Mouse (Mus musculus): ENCODE measurements around the gene Crip1.

The Crip1 gene

DNA sequence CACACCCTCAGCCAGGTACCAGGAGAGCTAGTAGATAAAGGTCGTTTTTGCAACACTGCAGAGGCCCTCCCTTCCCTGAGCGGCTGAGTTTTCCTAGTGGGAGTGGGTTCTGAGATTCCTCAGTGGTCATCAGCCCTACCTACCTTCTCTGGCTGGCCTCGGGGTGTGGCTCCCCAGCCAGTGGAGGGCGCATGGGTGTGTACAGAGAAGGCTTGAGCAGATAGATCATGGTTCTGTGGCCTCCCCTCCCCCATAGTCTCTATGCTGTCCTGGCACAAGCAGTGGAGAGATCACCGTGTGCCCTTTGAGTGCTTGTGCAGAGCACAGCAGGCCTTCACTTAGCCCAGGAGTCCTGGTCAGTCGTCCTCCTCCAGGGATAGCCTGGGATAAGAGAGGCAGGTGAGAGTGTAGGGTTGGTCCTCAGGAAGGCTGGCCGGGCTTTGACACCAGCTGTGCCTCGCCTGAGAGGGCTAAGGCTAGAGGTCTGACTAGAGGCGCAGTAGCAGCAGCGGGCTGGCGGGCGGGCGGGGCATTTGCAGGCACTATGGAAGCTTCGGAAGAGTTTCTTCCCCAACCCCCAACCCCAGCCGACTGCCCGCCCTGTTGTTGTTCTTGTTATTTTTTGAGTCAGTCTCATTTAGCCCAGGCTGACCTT lies 2.4 kb downstream of the Crip1 start:
- no peak for DNase-seq

DNA sequence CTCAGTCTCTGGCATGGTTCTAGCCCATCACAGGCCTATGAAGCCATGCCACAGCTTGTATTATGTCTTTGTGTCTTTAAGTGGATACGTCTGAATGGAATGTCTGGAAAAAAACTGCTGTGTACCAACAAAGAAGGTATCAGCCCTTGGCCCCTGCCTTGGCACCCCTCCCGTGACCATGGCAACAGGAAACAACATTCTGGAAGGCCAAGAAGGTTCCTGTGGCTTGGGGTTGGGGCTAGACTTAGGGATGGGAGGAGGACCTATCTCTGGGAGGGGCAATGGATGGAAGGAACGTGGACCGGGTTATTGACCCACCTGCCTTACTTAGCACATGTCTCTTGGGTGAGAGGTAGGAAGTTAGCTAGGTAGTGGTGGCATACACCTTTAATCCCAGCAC lies 3.2 kb downstream of the Crip1 start:
- DNase-seq: no peak

DNA sequence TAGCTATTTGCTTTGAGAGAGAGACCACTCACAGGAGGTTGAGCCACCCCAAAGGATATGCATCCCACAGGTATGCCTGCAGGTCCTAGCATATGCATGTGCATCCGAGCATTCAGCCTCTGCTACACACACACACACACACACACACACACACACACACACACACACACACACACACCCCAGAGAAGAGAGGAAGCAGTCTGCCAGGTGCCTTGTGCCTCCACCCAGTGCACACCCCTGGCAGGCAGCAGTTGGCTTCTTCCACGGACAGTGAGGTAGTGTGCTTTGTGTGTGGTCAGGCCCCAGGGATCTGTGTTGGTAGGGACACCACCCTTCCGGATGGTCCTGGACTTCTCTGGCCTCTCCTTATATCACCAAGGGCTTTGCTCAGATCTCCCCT lies 3.8 kb downstream of the Crip1 start:
- no peak for DNase-seq

DNA sequence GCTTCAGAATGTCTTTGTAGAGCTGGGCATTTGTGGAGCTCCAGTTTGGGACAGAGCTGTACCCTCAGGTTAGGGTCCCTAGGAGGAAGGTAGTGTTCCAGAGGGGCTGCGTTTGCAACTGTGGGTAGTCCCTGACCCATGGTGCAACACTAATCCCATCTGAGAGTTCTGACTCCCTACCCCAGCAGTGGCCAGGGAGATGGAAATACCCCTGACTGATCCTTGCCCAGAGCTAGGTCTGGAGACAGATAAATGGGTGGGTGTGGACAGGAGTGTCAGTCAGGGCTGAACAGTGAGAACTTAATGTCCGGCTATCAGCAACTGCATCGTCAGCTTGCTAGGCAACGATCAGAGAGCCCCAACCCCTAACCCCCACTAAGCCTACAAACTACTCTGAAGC lies 4.5 kb downstream of the Crip1 start:
- DNase-seq: no peak

DNA sequence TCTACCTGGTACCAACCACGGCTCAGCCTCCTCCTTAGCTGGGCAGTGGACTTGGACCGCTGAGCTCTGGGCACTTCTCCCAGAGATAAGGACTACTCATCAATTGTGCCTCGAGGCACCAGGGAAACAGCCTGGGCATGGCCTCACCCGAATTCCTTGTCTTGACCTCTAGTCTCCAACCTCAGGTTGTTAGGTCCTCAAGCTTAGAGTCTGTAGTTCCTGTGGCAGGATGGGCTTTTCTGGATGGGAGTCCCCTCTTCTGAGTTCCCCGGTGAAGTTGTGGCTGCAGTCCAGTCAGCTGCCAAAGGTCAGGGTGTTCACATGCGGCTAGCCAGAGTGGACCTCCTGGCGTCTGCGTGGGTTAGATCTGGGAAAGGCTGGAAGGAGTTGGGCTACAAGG lies 4.9 kb downstream of the Crip1 start:
- no peak for DNase-seq

DNA sequence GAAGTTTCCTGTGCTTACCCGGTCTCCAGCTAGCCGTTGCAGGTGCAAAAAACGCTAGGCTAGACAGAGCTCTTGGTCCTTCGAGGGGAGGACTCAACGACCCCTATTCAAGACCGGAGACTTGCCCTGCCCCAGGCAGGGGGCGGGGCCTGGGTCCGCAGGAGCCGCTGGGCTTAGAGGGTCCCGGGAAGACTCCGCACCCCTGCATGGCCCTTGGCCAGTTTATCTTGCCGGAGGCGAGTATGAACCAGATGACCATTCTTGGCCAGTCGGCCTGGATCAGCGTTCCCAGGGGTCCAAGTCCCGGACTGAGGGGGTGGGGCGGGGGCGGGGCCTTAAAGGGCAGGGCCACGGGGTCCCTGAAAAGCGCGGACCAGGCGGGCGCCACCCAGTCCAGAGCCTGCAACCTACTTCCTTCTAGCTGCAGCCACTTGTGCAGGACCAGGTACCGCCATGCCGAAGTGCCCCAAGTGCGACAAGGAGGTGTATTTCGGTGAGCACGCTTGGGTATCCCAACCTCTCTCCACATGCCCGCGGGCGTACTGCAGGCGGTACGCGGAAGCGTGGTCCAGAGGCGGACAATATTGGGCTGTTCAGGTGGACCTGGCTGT lies 5.7 kb downstream of the Crip1 start:
- DNase-seq: no peak

DNA sequence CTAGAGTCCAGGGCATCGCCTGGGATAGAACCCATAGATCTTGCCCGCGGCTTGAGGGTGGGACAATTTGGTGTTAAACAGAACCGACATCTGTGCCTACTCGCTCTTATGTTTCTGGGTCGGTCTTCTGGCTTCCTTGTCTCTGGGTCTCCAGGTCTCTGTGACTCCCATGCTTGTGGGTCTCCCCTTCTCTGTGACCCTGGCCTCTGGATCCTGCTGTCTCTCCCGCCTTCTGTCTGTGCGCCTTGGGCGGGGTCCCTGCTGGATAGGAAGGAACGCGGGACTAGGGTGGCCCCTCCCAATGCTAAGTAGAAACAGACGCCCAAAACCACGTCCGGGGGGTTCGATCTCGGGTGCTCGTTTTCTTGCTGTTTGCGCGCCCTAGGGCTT lies 6.2 kb downstream of the Crip1 start:
- DNase-seq: no peak

DNA sequence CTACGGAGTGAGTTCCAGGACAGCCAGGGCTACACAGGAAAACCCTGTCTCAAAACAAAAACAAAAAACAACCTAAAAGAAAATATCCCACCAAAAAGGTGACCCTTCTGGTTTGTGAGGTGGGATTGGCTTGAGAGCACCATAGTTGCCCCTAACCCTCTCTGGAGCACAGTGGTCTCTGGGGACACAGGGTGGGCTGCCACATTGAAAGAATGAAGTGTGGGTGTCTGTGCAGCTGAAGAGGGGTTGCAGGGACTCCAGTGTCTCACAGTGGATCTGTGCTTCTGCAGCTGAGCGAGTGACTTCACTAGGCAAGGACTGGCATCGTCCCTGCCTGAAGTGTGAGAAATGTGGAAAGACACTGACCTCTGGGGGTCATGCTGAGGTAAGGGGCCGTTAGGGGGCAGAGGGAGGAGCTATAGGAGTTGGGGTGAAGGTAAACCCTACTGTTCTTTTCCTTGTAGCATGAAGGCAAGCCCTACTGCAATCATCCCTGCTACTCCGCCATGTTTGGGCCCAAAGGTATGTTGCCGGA lies 6.9 kb downstream of the Crip1 start:
- DNase-seq: no peak

DNA sequence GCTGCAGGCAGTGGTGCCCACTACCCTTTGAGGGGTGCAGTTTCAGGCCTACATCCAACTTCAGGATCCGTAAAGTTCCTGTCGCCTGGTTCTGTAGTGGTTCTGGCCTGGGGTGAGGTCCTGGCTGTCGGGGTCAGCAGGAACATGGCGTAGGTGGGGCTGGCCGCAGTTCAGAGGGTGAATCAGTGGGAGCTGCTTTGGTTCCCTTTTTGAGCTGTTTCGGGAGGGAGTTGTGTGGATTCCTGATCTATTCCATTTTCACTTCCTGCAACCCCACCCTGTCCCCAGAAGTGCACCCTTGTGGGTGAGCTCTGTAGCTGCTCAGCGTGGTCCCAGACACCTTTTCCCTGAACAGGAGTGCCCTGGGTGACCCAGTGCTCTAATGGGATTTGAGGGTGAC lies 7.9 kb downstream of the Crip1 start:
- no peak for DNase-seq

DNA sequence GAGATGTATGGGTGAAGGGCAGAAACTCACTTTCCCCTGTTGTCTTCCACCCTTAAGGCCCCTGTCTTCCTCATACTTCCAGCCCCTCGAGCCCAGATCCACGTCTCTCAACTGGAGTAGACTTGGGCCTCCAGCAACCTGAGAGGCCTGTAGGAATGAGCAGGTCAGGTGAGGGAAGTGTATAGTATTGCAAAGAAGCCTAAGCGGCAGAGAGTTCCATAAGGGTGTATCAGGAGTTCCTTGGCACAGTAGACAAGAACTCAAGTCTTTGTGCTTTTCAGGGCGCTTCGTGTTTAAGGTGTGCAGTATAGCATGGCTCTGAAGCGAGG lies 8.6 kb downstream of the Crip1 start:
- DNase-seq: no peak

DNA sequence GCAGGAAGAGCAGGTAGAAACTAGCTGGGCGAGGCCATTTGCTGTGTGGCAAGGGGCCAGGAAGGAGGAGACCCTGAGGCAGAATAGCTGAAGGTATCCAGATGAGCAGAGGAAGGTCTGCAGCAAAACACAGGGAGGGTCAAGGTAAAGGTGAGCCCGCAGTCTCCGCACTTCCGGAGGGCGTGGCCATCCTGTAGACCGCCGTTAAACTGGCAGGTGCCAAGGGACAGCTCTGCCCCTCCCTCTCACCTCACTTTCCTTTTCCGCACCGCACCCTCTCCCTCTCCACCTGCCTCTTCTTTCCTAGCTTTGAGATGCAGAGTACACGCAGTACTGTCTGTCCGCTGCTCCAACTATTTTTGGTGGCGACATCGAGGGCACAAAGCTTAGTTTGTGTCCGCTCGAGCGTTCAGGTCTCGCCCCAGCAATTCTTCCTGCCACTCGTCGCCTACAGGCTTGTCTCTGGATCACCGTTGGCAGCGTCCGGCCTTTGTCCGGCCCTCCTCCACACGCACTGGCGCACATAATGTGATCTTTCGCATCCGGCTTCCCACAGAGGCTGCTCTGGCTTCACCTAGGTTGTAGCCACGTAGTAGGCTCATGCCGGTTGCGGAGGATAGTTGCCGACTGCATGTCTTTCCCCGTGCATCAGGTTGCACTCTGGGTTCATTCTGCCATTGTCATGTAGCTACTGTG lies 9.1 kb downstream of the Crip1 start:
- peak; percentile 21 for DNase-seq

DNA sequence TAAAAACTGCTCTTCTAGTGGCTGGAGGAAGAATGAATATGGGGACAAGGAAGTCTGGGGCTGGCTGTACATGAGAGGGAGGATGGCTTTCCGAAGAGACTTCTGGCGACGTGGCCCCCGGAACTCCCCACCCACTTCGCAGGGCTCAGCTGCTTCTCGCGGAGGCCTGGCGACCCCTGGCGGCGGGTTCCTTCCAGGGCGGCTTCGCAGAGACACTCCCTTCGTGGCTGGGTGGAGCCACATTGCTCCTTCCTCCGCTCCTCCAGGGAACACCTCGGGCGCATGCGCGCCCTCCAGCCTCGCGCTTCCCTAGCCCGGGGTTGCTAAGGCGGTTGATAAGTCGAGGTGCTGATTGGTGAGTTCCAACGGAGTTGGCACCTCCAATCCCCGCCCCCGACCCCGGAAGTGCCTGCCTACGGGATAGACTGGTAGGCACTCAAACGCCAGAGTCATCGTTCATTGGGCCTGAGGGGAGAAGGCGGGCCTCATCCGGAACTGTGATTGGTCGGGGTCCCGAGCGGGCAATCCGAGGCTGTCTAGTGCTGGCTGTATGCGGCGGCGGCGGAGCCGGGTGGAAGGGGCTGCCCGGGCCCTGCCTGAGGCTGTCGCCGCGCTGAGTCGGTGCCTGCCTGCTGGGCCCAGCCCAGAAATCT lies 9.9 kb downstream of the Crip1 start, which contains the start of gene Tedc1:
Gene Tedc1 (plus strand): TSS at position 535 of the 653 bp plus-strand sequence.
- DNase-seq: peak; percentile 99

DNA sequence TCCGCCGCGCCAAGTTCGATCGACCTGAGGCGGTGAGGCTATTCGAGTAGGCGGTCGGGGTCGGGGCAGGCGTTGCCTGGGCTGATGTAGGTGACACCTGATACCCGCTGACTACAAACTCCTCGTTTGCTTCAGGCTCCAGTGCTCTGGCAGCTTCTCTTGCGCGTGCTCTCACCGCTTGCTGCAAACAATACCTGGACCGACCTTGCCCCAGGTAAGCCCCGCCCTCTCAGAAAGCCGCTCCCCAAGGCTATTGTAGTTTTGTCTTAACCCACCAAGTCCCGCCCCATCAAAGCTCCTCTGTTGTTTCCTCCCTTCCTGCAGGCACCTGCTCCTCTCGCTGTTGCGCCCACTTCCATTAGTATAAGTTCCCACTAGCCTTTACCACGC lies 10.4 kb downstream of the Crip1 start:
- DNase-seq: no peak

DNA sequence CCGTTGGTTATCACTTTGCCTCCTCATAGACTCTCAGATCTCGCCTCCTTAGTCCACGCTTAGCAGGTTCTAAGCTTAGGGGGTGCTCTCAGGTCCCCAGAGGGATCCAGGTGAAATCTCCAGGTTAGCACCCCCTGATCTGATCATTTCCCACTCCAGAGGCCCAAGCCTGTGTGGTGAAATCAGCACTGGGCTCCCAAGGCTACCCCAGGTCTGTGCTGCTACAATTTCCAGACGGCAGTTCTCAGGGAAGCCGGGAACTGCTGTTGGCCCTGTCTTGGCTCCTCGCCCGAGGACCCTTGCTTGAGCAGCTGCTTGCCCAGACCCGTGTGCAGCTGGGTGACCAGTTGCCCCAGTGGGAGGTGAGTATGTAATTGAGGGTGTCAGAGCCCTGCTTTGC lies 10.9 kb downstream of the Crip1 start:
- no peak for DNase-seq

DNA sequence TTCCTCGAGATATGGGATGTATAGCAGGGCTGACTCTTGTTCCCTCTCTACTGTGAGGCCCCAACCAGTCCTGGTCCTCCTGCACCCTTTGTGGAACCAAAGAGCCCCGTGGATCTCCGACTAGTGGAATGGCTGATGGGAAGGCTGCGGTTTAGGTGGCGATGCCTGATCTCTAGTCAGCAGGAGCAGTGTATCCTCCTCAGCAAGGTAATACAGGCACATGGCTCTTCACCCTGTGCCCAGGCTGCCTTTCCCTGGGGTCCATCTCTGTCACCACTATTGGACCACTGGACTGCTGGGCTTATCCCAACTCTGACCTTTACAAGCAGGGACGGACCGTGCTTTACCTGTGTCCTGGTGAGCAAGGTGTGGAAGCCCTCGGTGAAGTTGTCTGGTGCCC lies 11.4 kb downstream of the Crip1 start:
- no peak for DNase-seq

DNA sequence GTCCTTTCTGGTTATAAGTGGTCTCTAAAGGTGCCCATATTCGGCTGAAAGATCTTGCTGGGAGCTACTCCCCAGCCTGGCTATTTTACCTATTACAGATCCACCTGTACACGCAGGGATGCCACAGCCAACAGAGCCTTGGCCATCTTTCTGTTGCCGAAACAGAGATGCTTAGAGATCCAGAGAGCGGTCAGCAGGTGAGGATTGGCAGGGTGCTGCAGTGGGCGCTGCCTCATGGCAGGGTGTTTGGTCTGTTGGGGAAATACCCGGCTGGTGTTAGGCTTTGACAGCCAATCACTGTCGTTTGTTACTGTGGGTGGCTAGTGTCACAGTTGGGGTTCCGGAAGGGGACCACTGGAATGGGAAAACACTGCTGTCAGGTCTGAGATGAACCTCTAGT lies 11.9 kb downstream of the Crip1 start:
- no peak for DNase-seq

DNA sequence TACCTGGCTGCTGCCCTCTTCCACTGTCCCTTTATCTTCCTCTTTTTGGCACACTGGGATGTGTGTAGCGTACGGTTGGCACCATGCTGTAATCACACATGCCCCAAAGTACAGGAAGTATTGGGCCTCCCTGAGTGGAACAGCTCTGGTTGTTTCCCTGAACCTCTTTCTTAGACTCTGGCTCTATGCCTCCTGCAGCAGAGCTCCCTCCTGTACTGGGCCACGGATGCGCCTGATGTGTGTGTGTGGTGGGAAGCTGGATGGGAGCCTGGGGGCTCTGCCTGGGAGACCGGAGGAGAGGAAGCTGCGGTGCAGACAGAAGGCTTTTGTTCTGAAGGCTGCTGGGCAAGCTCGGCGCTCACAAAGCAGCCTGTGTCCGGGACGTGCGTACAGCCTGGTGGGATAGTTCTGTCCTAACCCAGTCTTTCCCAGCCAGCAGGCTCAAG lies 17.5 kb downstream of the Crip1 start:
- DNase-seq: peak; percentile 79

DNA sequence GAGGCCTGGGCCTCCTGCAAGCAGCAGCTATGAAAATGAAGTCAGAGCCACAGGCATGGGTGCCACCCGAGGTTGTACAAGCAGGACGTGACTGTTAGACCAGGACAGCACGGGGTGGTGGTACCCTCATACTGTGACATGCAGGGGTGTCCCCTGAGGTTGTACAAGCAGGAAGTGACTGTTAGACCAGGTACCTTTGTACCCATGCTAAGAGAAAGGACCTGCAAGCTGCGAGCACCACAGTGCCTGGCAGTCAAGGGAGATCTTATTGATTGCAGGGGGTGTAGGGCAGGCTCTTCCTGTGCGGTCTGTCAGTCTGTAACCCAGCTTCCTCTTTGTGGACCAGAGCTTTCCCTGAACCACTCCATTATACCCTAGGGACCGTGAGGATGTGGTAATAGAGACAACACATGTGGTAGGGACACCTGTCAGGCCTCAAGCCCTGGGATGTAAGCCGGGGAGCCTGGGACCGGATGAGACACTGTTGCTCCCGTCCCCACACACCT lies 22.0 kb downstream of the Crip1 start:
- DNase-seq: no peak

DNA sequence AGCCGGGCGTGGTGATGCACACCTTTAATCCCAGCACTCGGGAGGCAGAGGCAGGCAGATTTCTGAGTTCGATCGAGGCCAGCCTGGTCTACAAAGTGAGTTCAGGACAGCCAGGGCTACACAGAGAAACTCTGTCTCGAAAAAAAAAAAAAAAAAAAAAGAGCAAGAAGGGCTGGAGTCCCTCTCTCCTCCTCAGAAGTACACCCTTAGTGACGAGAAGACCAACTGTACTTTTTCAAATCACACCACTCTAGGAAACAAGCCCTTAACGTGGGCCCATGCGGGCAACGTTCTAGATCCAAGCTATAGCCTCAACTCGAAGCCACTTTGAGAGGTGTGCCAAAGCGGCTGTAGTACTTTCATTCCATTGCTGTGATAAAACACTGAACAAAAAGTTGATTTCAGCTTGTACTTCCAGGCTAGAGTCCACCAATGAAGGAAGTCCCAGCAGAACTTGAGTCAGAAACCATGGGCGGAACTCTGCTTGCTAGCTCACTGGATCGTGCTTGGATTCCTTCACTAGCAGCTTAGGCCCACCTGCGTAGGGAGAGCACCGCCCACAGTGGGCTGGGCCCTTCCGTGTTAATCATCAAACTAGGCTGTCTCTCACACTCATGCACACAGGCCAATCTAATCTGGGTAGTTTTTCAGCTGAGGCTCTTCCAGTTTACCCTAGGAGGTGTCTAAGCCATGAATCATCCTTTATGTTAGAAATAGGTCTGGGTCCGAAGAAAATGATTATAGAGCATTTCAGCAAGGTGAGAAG lies 31.0 kb downstream of the Crip1 start:
- DNase-seq: no peak

DNA sequence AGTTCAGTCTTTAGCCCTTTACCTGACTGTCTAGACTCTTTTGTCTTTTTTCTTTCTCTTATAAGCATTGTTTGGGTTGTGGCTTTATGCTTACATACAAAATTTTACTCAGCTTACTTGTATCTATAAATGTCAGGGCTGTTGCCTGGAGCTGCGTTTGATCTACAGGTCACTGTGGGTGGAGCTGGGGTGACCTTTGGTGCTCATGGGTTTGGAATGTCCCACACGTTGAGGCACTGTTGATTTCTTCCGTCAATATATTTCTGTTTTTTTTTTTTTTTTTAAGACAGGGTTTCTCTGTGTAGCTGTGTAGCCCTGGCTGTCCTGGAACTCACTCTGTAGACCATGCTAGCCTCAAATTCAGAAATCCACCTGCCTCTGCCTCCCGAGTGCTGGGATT lies 34.9 kb downstream of the Crip1 start:
- DNase-seq: no peak

DNA sequence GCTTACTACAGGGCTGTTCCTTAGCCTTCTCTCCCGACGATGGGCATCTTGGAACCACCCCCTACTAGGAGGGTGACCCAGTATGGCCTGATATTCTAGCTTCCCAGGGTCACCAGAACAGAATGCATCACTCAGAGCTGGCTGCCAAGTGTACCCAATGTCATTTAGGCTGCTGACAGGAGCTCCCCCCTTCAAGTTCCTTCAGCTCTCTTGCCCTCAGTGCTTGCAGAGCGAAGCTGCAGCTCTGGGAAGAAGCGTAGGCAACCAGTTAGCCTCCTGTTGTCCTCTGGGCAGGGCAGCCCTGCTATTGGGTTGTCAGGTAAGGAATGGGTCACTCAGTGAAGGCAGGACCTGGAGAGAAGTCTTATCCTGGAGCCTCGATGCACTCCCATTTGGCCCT lies 38.8 kb downstream of the Crip1 start:
- no peak for DNase-seq

DNA sequence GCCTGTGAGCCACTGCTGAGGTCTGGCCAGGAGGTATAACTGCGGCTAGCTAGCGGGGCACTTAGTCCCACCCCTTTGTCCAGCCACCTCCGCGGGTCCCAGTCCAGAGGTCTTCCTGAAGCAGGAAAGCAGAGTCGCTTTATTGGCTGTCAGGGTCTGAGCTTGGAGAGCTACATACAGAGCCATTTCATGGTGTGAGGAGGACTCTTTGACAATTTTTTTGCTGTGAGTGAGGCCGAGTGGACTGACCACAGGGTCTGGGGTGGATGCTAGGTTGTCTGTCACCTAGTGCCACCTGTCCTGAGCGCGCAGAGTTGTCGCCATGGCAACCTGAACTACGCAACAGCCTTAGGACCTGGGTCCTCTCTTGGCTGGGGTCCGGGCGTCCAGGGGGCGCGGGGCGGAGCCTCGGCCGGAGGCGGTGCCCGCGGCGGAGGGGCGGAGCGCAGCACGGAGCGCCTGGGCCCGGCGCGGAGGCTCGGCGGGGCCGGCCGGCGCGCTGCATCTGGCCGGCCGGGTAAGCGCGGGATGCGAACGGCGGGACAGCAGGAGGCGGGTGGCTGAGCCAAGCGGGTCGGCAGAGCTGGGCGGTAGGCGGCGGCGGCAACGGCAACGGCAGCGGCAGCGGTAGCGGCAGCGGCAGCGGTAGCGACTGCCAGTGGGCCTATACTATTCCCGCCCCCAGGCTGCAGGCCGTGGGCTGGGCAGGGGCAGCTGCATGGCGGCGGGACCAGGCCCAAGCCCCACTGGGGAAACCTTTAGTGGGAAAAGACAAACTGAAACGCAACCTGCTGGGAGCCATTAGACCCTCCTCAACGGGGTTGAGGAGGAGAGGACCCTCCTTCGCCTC lies 39.6 kb downstream of the Crip1 start, which contains the start of gene Tmem121:
Gene Tmem121 (plus strand): TSS at position 489 of the 850 bp plus-strand sequence.
- DNase-seq: no peak

Data from layer of hippocampus, adult 9-11 months (tissue).